Mouse (Mus musculus): ENCODE measurements around the gene Gdf1.

Gene Gdf1

GRCm38 (mm10) chr8:70360769-70361168 is 31.2 kb downstream of the Gdf1 start:
- peak; percentile 59 for DNase-seq (ENCODE audit: low read depth, low spot score)

- no peak for DNase-seq (ENCODE audit: low read depth, low spot score)
These were observed 31.9 kb downstream of the Gdf1 start for GRCm38 (mm10) chr8:70361484-70362032.

GRCm38 (mm10) chr8:70364066-70364465 is 34.4 kb downstream of the Gdf1 start:
- DNase-seq (ENCODE audit: low read depth, low spot score): peak; percentile 91

- no peak for DNase-seq (ENCODE audit: low read depth, low spot score)
These were observed 37.0 kb downstream of the Gdf1 start for GRCm38 (mm10) chr8:70366588-70366987.

GRCm38 (mm10) chr8:70370476-70370875 is 40.9 kb downstream of the Gdf1 start:
- DNase-seq (ENCODE audit: low read depth, low spot score): no peak

GRCm38 (mm10) chr8:70371951-70372350 is 42.3 kb downstream of the Gdf1 start:
- DNase-seq (ENCODE audit: low read depth, low spot score): peak; percentile 83

- no peak for DNase-seq (ENCODE audit: low read depth, low spot score)
These were observed 44.0 kb downstream of the Gdf1 start, which contains the start of gene Comp for GRCm38 (mm10) chr8:70373397-70374317. Comp (plus strand) TSS chr8:70373558.

GRCm38 (mm10) chr8:70374318-70374927 is 44.8 kb downstream of the Gdf1 start:
- DNase-seq (ENCODE audit: low read depth, low spot score): no peak

- DNase-seq (ENCODE audit: low read depth, low spot score): no peak
These were observed 45.7 kb downstream of the Gdf1 start for GRCm38 (mm10) chr8:70375212-70375859.

GRCm38 (mm10) chr8:70376275-70376741 is 46.7 kb downstream of the Gdf1 start:
- no peak for DNase-seq (ENCODE audit: low read depth, low spot score)

GRCm38 (mm10) chr8:70377049-70377448 is 47.4 kb downstream of the Gdf1 start:
- DNase-seq (ENCODE audit: low read depth, low spot score): no peak

GRCm38 (mm10) chr8:70380069-70380468 is 50.5 kb downstream of the Gdf1 start:
- DNase-seq (ENCODE audit: low read depth, low spot score): no peak
